Mouse (Mus musculus) forebrain, embryonic 16.5 days (tissue): ENCODE measurements around the gene Gjd2. TPM values are rescaled to one million over a fixed set of nuclear protein-coding genes. Genes with fewer than 3 reads are reported as not detected.

Source experiments
- ATAC-seq: fragments of 200-750 bp; cut with Nextera tagmentation; 2 replicates; pipeline ENCODE4 v1.8.0; 2017; ENCODE audit warnings: mild to moderate bottlenecking, moderate library complexity
- H3K27ac ChIP-seq: fragments of 300-500 bp; sonication (generic); 2 replicates; pipeline ENCODE4 v1.5.1; 2014; ENCODE audit warnings: low read length, control low read depth
- H3K27me3 ChIP-seq: fragments of 300-500 bp; sonication (generic); replicated peaks from 2 replicates; pipeline ENCODE4 v1.6.1; 2014; ENCODE audit warnings: low read length; ENCODE audit not compliant: control insufficient read depth, insufficient read depth
- H3K36me3 ChIP-seq: fragments of 300-500 bp; sonication (generic); 2 replicates; pipeline ENCODE4 v1.6.1; 2014; ENCODE audit not compliant: control insufficient read depth, insufficient read depth
- H3K4me1 ChIP-seq: fragments of 300-500 bp; sonication (generic); replicated peaks from 2 replicates; pipeline ENCODE4 v1.6.1; 2014; ENCODE audit warnings: low read length; ENCODE audit not compliant: control insufficient read depth, insufficient read depth
- H3K4me2 ChIP-seq: fragments of 300-500 bp; sonication (generic); 2 replicates; pipeline ENCODE4 v1.6.1; 2014; ENCODE audit warnings: mild to moderate bottlenecking, low read length, control low read depth
- H3K4me3 ChIP-seq: fragments of 300-500 bp; sonication (generic); replicated peaks from 2 replicates; pipeline ENCODE4 v1.5.1; 2014; ENCODE audit warnings: mild to moderate bottlenecking, low read length, control low read depth
- H3K9ac ChIP-seq: fragments of 300-500 bp; sonication (generic); replicated peaks from 2 replicates; pipeline ENCODE4 v1.6.1; 2014; ENCODE audit warnings: low read depth, low read length, control low read depth
- H3K9me3 ChIP-seq: fragments of 300-500 bp; sonication (generic); 2 replicates; pipeline ENCODE4 v1.6.1; 2016; ENCODE audit warnings: low read length; ENCODE audit not compliant: control insufficient read depth
- WGBS: fragments of 180-500 bp; shearing (Covaris S2); extraction: QIAGEN DNeasy Blood & Tissue Kit; methylation state at CpG from one replicate; pipeline ENCODE4 v1.1.7; 2014; 5-methylcytosine and 5-hydroxymethylcytosine counted together
- polyA plus RNA-seq: library from polyadenylated mRNA; unstranded; fragments of >200 nt; fragmentation: Nextera tagmentation; extraction: Ambion mirVana; gene quantifications from 2 replicates; pipeline ENCODE4 v1.2.1, GENCODE M21; 2015

The Gjd2 gene
- polyA plus RNA-seq, 1 experiment from 2014 or later = 6.6 TPM

DNA sequence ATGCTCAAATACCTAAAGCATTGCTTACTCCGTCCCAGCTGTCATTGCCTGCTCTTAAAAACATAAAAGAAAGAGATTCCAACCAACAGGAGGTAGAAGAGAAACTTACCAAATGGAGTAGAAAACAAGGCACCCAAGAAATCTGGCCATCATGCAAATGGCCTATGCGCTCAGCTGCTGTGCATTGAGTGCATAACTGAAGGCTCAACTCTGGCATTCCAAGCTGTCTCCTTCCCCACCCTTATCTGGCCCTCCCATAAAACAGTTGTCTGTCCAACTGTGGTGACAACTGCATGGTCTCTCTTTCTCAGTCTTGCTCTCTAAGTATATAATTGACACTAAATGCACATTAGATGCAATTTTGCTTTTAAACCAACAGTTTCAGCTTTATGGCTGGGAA lies 28.5 kb downstream of the Gjd2 start:
- Histone ChIP-seq H3K27ac (no peak overlapping the region), H3K9me3 (no peaks in the 10 kb centered on the region), H3K4me1 (peaks cover 4% of the 10 kb centered on the region; the same call in 1 of the 2 replicates), H3K27me3 (no peaks in the 10 kb centered on the region; the same call in 1 of the 2 replicates), H3K4me3 (no peak overlapping the region), H3K9ac (no peak overlapping the region), H3K4me2 (no peak overlapping the region), H3K36me3 (no peaks in the 10 kb centered on the region)
- 88% methylated on average over 2 of the region's 2 CpGs for WGBS
- ATAC-seq = no peak

GRCm38 (mm10) chr2:113980664-113981063 lies 32.8 kb downstream of the Gjd2 start:
- no peak overlapping the region for H3K27ac ChIP-seq
- H3K4me1 ChIP-seq = peaks cover 4% of the 10 kb centered on the region; the same call in 1 of the 2 replicates
- WGBS = 35% methylated on average over 8 of the region's 8 CpGs
- H3K4me3 ChIP-seq = no peak overlapping the region
- H3K4me2 ChIP-seq = no peak overlapping the region
- no peaks in the 10 kb centered on the region for H3K9me3 ChIP-seq
- no peak overlapping the region for H3K9ac ChIP-seq
- no peaks in the 10 kb centered on the region; the same call in 1 of the 2 replicates for H3K27me3 ChIP-seq
- H3K36me3 ChIP-seq = no peaks in the 10 kb centered on the region
- ATAC-seq = peak; percentile 65; the same call in 1 of the 2 replicates

- ATAC-seq = no peak
- Histone ChIP-seq H3K9me3 (no peaks in the 10 kb centered on the region), H3K27ac (no peak overlapping the region)
Observed at GRCm38 (mm10) chr2:113978151-113978771, 35.2 kb downstream of the Gjd2 start.

DNA sequence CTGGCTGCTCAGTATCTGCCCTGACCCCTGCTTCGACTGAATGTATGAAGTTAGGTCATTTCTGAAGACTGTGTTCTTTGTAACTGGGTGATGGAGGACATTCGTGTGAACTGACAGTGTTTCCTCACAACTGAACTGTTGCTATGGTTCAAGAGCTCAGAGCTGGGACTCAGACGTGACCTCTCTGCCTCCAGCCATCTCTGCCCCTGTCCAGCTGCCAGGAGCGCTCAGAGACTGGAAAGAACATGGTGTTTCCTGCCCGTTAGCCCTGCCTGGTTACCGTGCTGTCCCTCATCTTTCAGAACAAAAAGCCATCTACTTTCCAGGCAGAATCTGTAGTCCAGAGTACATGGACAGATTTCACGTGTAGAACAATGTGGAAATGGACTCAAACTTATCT lies 39.5 kb downstream of the Gjd2 start:
- Histone ChIP-seq H3K4me2 (no peak overlapping the region), H3K4me1 (no peaks in the 10 kb centered on the region)
- WGBS = 71% methylated on average over 7 of the region's 7 CpGs

More at GRCm38 (mm10) chr2:113978151-113978771, 35.2 kb downstream of the Gjd2 start:
- H3K4me2 ChIP-seq = no peak overlapping the region
- H3K27me3 ChIP-seq = no peaks in the 10 kb centered on the region
- no peak overlapping the region for H3K4me3 ChIP-seq
- no peak overlapping the region for H3K9ac ChIP-seq
- H3K36me3 ChIP-seq = no peaks in the 10 kb centered on the region
- 71% methylated on average over 5 of the region's 5 CpGs for WGBS
- peaks cover 4% of the 10 kb centered on the region; the same call in 1 of the 2 replicates for H3K4me1 ChIP-seq

GRCm38 (mm10) chr2:113966421-113966820 lies 47.0 kb downstream of the Gjd2 start:
- H3K4me3 ChIP-seq = no peak overlapping the region
- peak; percentile 58 for ATAC-seq

More for the DNA sequence above, 39.5 kb downstream of the Gjd2 start:
- no peak for ATAC-seq
- H3K9ac ChIP-seq = no peak overlapping the region
- H3K9me3 ChIP-seq = no peaks in the 10 kb centered on the region
- no peak overlapping the region for H3K4me3 ChIP-seq
- H3K36me3 ChIP-seq = no peaks in the 10 kb centered on the region
- no peaks in the 10 kb centered on the region for H3K27me3 ChIP-seq
- H3K27ac ChIP-seq = no peak overlapping the region

More at GRCm38 (mm10) chr2:113966421-113966820, 47.0 kb downstream of the Gjd2 start:
- Histone ChIP-seq H3K9ac (no peak overlapping the region), H3K27me3 (no peaks in the 10 kb centered on the region), H3K9me3 (no peaks in the 10 kb centered on the region), H3K36me3 (no peaks in the 10 kb centered on the region), H3K4me2 (no peak overlapping the region), H3K4me1 (peaks cover 3% of the 10 kb centered on the region), H3K27ac (no peak overlapping the region)
- 6% methylated on average over 4 of the region's 4 CpGs for WGBS

Other genes with a start within 250 kb of the Gjd2 start
- gene Scg5, start 184.5 kb downstream of the Gjd2 start, polyA plus RNA-seq = 205 and 220 TPM in 2 replicates
- 28.1 and 38.4 TPM in 2 replicates for gene Arhgap11a, start 165.0 kb downstream of the Gjd2 start, polyA plus RNA-seq
- 0.56 and 2.6 TPM in 2 replicates for gene Actc1, start 39.9 kb upstream of the Gjd2 start, polyA plus RNA-seq
- gene Aqr, start 173.4 kb upstream of the Gjd2 start, polyA plus RNA-seq = 41.8 and 50.8 TPM in 2 replicates
- 5.2 and 6.0 TPM in 2 replicates for gene Zfp770, start 187.8 kb upstream of the Gjd2 start, polyA plus RNA-seq